Mouse (Mus musculus) c-Kit-negative CD71-positive TER-119-positive erythroid progenitor cells, embryonic 14.5 days (primary cell): ENCODE results near the gene Nufip1.

Experiments
- DNase-seq: peaks from one replicate; pipeline ENCODE4 v3.0.0-alpha.2; 2013; ENCODE audit warnings: low read depth, low spot score

Nufip1 gene

GRCm38 (mm10) chr14:76110396-76111221 lies at the start of gene Nufip1, which contains the start of gene Gpalpp1:
Nufip1 (plus strand) TSS chr14:76110891.
Gpalpp1 (minus strand) TSS chr14:76110760.
- DNase-seq, result peak; percentile 82

- DNase-seq, result no peak
Observed at GRCm38 (mm10) chr14:76067237-76067636, 43.5 kb upstream of the Nufip1 start.

GRCm38 (mm10) chr14:76068296-76068695 lies 42.4 kb upstream of the Nufip1 start:
- DNase-seq, result no peak

- DNase-seq, result no peak
Observed at GRCm38 (mm10) chr14:76069296-76069695, 41.4 kb upstream of the Nufip1 start.

GRCm38 (mm10) chr14:76072626-76073025 lies 38.1 kb upstream of the Nufip1 start:
- DNase-seq, result no peak

- no peak for DNase-seq
Observed at GRCm38 (mm10) chr14:76074206-76074605, 36.5 kb upstream of the Nufip1 start.

- DNase-seq, result no peak
Observed at GRCm38 (mm10) chr14:76075721-76076120, 35.0 kb upstream of the Nufip1 start.

- DNase-seq, result no peak
Observed at GRCm38 (mm10) chr14:76076602-76077001, 34.1 kb upstream of the Nufip1 start.

GRCm38 (mm10) chr14:76077088-76077491 lies 33.6 kb upstream of the Nufip1 start:
- DNase-seq, result no peak

- no peak for DNase-seq
Observed at GRCm38 (mm10) chr14:76081451-76081850, 29.2 kb upstream of the Nufip1 start.

GRCm38 (mm10) chr14:76082086-76082636 lies 28.5 kb upstream of the Nufip1 start:
- DNase-seq, result no peak

- DNase-seq, result no peak
Observed at GRCm38 (mm10) chr14:76084188-76084587, 26.5 kb upstream of the Nufip1 start.

GRCm38 (mm10) chr14:76097244-76097643 lies 13.4 kb upstream of the Nufip1 start:
- no peak for DNase-seq

- no peak for DNase-seq
Observed at GRCm38 (mm10) chr14:76097815-76098214, 12.9 kb upstream of the Nufip1 start.

- no peak for DNase-seq
Observed at GRCm38 (mm10) chr14:76099543-76099942, 11.1 kb upstream of the Nufip1 start.

GRCm38 (mm10) chr14:76115744-76116143 lies 5.1 kb downstream of the Nufip1 start:
- DNase-seq, result no peak

- no peak for DNase-seq
Observed at GRCm38 (mm10) chr14:76118963-76119362, 8.3 kb downstream of the Nufip1 start.

- no peak for DNase-seq
Observed at GRCm38 (mm10) chr14:76120472-76120871, 9.8 kb downstream of the Nufip1 start.

- no peak for DNase-seq
Observed at GRCm38 (mm10) chr14:76121901-76122662, 11.4 kb downstream of the Nufip1 start.

- no peak for DNase-seq
Observed at GRCm38 (mm10) chr14:76122663-76123058, 12.0 kb downstream of the Nufip1 start.

GRCm38 (mm10) chr14:76127311-76127710 lies 16.6 kb downstream of the Nufip1 start:
- no peak for DNase-seq

- DNase-seq, result no peak
Observed at GRCm38 (mm10) chr14:76128174-76128573, 17.5 kb downstream of the Nufip1 start.
